Mouse (Mus musculus): ENCODE data around the gene Irf9. TPM values are rescaled to one million over a fixed set of nuclear protein-coding genes. Genes with fewer than 3 reads are reported as not detected.

The Irf9 gene
- 20.0 and 20.2 TPM in 2 replicates for polyA plus RNA-seq (2012; rRNA removed)

GRCm38 (mm10) chr14:55603271-55603632, at the start of gene Irf9:
TSS of gene Irf9 (plus strand) at chr14:55603571.

GRCm38 (mm10) chr14:55559799-55560201, 43.6 kb upstream of the Irf9 start, which contains the start of gene Dcaf11:
TSS of gene Dcaf11 (plus strand) at chr14:55560006.

GRCm38 (mm10) chr14:55560202-55561073, 42.9 kb upstream of the Irf9 start, which contains the start of gene A730061H03Rik:
TSS of gene A730061H03Rik (minus strand) at chr14:55560406.

GRCm38 (mm10) chr14:55575302-55575701, 28.1 kb upstream of the Irf9 start, which contains the start of gene Fitm1:
TSS of gene Fitm1 (plus strand) at chr14:55575617.

GRCm38 (mm10) chr14:55577871-55578667, 25.3 kb upstream of the Irf9 start, which contains the start of gene Psme1:
TSS of gene Psme1 (plus strand) at chr14:55578123.

GRCm38 (mm10) chr14:55584702-55585565, 18.4 kb upstream of the Irf9 start, which contains the start of gene Emc9:
TSS of gene Emc9 (minus strand) at chr14:55585302.

GRCm38 (mm10) chr14:55590748-55591330, 12.5 kb upstream of the Irf9 start, which contains the start of gene Psme2:
TSS of gene Psme2 (minus strand) at chr14:55591113.

GRCm38 (mm10) chr14:55591331-55591891, 12.0 kb upstream of the Irf9 start, which contains the start of gene Rnf31:
TSS of gene Rnf31 (plus strand) at chr14:55591708.

GRCm38 (mm10) chr14:55617822-55618221, 14.5 kb downstream of the Irf9 start, which contains the start of gene Rec8:
TSS of gene Rec8 (plus strand) at chr14:55618037.

GRCm38 (mm10) chr14:55635523-55636007, 32.2 kb downstream of the Irf9 start, which contains the start of gene Ipo4:
TSS of gene Ipo4 (minus strand) at chr14:55635957.

GRCm38 (mm10) chr14:55637795-55638194, 34.4 kb downstream of the Irf9 start, which contains the start of gene Gm49378:
TSS of gene Gm49378 (minus strand) at chr14:55637895.

GRCm38 (mm10) chr14:55643060-55643907, 39.9 kb downstream of the Irf9 start, which contains the start of gene Tm9sf1:
TSS of gene Tm9sf1 (minus strand) at chr14:55643806.

GRCm38 (mm10) chr14:55649884-55650283, 46.5 kb downstream of the Irf9 start, which contains the start of gene Tssk4:
TSS of gene Tssk4 (plus strand) at chr14:55650184.

Other genes starting within 250 kb of the Irf9 start
- 9.0 and 9.5 TPM in 2 replicates for gene Dhrs4, start 124.8 kb upstream of the Irf9 start, polyA plus RNA-seq (2012; rRNA removed)
- gene Carmil3, start 112.9 kb upstream of the Irf9 start, polyA plus RNA-seq (2012; rRNA removed): 0.84 and 1.7 TPM in 2 replicates
- 0.02 and 0.04 TPM in 2 replicates for gene Cpne6, start 93.1 kb upstream of the Irf9 start, polyA plus RNA-seq (2012; rRNA removed)
- not detected in 2 replicates for gene Nrl, start 78.6 kb upstream of the Irf9 start, polyA plus RNA-seq (2012; rRNA removed)
- 9.6 and 12.0 TPM in 2 replicates for gene Pck2, start 63.3 kb upstream of the Irf9 start, polyA plus RNA-seq (2012; rRNA removed)
- 34.1 and 39.6 TPM in 2 replicates for gene Dcaf11, start 43.6 kb upstream of the Irf9 start, polyA plus RNA-seq (2012; rRNA removed)
- 0.36 and 0.43 TPM in 2 replicates for gene A730061H03Rik, start 43.2 kb upstream of the Irf9 start, polyA plus RNA-seq (2012; rRNA removed)
- gene Fitm1, start 28.0 kb upstream of the Irf9 start, polyA plus RNA-seq (2012; rRNA removed): 5.4 and 7.6 TPM in 2 replicates
- gene Psme1, start 25.4 kb upstream of the Irf9 start, polyA plus RNA-seq (2012; rRNA removed): 18.6 and 20.4 TPM in 2 replicates
- 8.2 and 12.0 TPM in 2 replicates for gene Emc9, start 18.3 kb upstream of the Irf9 start, polyA plus RNA-seq (2012; rRNA removed)
- 20.5 and 26.3 TPM in 2 replicates for gene Psme2, start 12.5 kb upstream of the Irf9 start, polyA plus RNA-seq (2012; rRNA removed)
- gene Rnf31, start 11.9 kb upstream of the Irf9 start, polyA plus RNA-seq (2012; rRNA removed): 14.6 and 15.8 TPM in 2 replicates
- gene Rec8, start 14.5 kb downstream of the Irf9 start, polyA plus RNA-seq (2012; rRNA removed): 4.1 and 5.4 TPM in 2 replicates
- gene Ipo4, start 32.4 kb downstream of the Irf9 start, polyA plus RNA-seq (2012; rRNA removed): 31.9 and 34.9 TPM in 2 replicates
- 8.5 and 8.6 TPM in 2 replicates for gene Gm49378, start 34.3 kb downstream of the Irf9 start, polyA plus RNA-seq (2012; rRNA removed)
- 55.0 and 58.0 TPM in 2 replicates for gene Tm9sf1, start 40.2 kb downstream of the Irf9 start, polyA plus RNA-seq (2012; rRNA removed)
- 0.38 and 0.49 TPM in 2 replicates for gene Tssk4, start 46.6 kb downstream of the Irf9 start, polyA plus RNA-seq (2012; rRNA removed)
- gene Mdp1, start 56.9 kb downstream of the Irf9 start, polyA plus RNA-seq (2012; rRNA removed): 6.8 and 7.4 TPM in 2 replicates
- 3.7 and 4.7 TPM in 2 replicates for gene Gmpr2, start 68.4 kb downstream of the Irf9 start, polyA plus RNA-seq (2012; rRNA removed)
- 167 and 187 TPM in 2 replicates for gene Nedd8, start 68.6 kb downstream of the Irf9 start, polyA plus RNA-seq (2012; rRNA removed)
- 3.1 and 4.4 TPM in 2 replicates for gene Tinf2, start 78.2 kb downstream of the Irf9 start, polyA plus RNA-seq (2012; rRNA removed)
- 29.4 and 45.8 TPM in 2 replicates for gene Tgm1, start 110.4 kb downstream of the Irf9 start, polyA plus RNA-seq (2012; rRNA removed)
- 24.3 and 27.3 TPM in 2 replicates for gene Rabggta, start 118.7 kb downstream of the Irf9 start, polyA plus RNA-seq (2012; rRNA removed)
- gene Dhrs1, start 142.1 kb downstream of the Irf9 start, polyA plus RNA-seq (2012; rRNA removed): 50.3 and 51.5 TPM in 2 replicates
- 5.8 and 6.9 TPM in 2 replicates for gene Nop9, start 142.1 kb downstream of the Irf9 start, polyA plus RNA-seq (2012; rRNA removed)
- 16.4 and 17.4 TPM in 2 replicates for gene Cideb, start 154.9 kb downstream of the Irf9 start, polyA plus RNA-seq (2012; rRNA removed)
- 5.8 and 10.2 TPM in 2 replicates for gene Ltb4r2, start 157.9 kb downstream of the Irf9 start, polyA plus RNA-seq (2012; rRNA removed)
- gene Ltb4r1, start 162.4 kb downstream of the Irf9 start, polyA plus RNA-seq (2012; rRNA removed): 5.6 and 10.4 TPM in 2 replicates
- gene Adcy4, start 180.5 kb downstream of the Irf9 start, polyA plus RNA-seq (2012; rRNA removed): 8.0 and 9.3 TPM in 2 replicates
- gene Ripk3, start 185.3 kb downstream of the Irf9 start, polyA plus RNA-seq (2012; rRNA removed): 16.6 and 17.9 TPM in 2 replicates
- gene Nfatc4, start 219.6 kb downstream of the Irf9 start, polyA plus RNA-seq (2012; rRNA removed): 13.1 and 15.8 TPM in 2 replicates